Mouse (Mus musculus): Measurements from ENCODE around the gene Arhgdib. TPM values are rescaled to one million over a fixed set of nuclear protein-coding genes. Genes with fewer than 3 reads are reported as not detected.
A peak's percentile ranks its signal among the peaks of the same experiment; 100 is the strongest.
"Not testable (repeated sequence)": the region's sequence is repeated elsewhere in the genome, so short reads cannot be mapped to it uniquely, and the experiment has no call there.

The Arhgdib gene
- total RNA-seq (2017), result 977 to 1,211 TPM (median 1,012 TPM) in 3 replicates

DNA sequence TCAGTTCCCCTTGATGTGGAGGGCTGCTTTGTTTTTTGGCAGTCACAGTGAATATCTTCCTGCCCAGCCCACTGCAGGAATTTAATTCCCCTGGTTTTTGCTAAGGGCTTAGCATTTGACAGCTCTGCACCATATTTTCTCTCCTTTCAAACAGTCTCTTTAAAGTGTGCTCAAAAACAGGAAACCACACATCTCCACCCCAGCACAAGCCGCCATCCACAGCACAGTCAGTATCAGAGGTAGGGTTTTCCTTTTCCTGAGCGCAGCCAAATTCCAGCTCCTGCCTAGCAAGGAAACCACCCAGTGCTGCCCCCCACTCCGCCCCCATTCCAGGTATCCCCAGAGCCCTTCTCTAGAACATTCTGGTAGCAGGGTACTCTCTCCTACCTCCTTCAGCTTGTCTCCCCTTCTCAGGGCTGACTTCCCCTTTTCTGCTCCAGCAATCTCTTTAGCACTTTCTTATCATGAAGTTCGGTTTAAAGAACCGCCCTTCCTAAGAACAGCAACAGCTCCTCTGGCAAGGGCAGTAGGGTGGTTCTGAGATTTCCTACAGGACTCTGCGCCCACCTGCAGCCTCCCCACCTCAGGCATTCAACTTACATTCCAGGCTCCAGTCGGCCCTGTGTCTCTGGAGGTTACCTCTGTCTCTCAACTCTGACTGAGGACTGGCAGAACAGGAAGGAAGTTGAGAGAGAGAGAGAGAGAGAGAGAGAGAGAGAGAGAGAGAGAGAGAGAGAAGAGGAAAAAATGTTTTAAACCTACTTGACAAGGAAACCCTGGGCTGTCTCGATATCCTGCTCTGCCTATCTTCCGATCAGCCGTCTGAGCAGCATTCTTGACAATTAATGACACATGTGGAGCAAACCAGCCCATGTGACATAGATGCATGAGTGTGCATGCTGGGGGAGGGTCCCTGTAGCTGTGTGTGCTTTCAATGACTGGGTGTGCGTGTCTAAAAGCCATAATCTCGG lies at the start of gene Arhgdib:
Gene Arhgdib (minus strand): TSS at position 849 of the 971 bp plus-strand sequence.
- 0 out of 2 replicates have a peak, but pooled peaks have one; percentile 18 for ATAC-seq (replicated peaks; ENCODE audit: insufficient number of reproducible peaks, low FRiP score, low TSS enrichment, poor library complexity, severe bottlenecking)

DNA sequence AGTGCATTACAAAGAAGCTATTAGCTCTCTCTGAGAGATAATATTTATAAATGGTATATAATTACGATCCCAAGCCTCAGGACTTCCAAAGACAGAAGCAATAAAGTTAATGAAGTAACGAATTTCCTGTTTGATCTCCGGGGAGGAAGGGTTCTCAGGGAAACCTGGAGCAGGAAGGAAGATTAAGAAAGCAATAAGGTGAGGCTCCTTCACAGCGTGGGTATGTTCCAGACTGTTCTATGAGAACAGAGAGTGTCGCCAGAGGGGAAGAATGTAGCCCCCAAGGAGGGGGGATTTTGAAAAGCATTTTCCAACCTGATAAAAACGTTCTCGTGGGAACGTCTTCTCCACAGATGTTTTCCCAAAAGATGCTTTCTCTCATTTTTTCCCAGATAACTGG lies 48.9 kb upstream of the Arhgdib start:
- ATAC-seq (replicated peaks; ENCODE audit: insufficient number of reproducible peaks, low FRiP score, low TSS enrichment, poor library complexity, severe bottlenecking), result no peak

GRCm38 (mm10) chr6:136989824-136990497 lies 48.3 kb upstream of the Arhgdib start:
- ATAC-seq (replicated peaks; ENCODE audit: insufficient number of reproducible peaks, low FRiP score, low TSS enrichment, poor library complexity, severe bottlenecking), result no peak

- ATAC-seq (replicated peaks; ENCODE audit: insufficient number of reproducible peaks, low FRiP score, low TSS enrichment, poor library complexity, severe bottlenecking), result no peak
These were observed 46.9 kb upstream of the Arhgdib start for GRCm38 (mm10) chr6:136988536-136989060.

- no peak for ATAC-seq (replicated peaks; ENCODE audit: insufficient number of reproducible peaks, low FRiP score, low TSS enrichment, poor library complexity, severe bottlenecking)
These were observed 45.0 kb upstream of the Arhgdib start for GRCm38 (mm10) chr6:136986718-136987117.

DNA sequence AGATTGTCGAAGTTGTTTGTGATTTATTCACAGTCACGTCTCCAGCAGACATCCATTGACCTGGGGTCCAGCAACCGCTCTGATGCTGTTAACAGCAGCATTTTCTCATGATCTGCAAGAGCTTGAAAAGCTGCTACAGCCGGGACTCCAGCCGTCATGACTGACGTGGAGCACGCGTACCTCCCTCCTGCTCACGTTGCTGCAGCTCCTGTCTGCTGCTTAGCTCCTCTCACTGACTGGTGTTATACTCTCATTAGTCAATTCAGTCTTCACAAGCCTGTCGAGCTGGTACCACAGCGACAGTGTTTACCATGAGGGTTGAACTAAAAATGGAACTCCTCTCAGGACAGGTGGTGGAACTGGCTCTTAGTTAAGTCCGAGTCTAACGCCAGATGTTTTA lies 44.3 kb upstream of the Arhgdib start:
- ATAC-seq (replicated peaks; ENCODE audit: insufficient number of reproducible peaks, low FRiP score, low TSS enrichment, poor library complexity, severe bottlenecking), result no peak

DNA sequence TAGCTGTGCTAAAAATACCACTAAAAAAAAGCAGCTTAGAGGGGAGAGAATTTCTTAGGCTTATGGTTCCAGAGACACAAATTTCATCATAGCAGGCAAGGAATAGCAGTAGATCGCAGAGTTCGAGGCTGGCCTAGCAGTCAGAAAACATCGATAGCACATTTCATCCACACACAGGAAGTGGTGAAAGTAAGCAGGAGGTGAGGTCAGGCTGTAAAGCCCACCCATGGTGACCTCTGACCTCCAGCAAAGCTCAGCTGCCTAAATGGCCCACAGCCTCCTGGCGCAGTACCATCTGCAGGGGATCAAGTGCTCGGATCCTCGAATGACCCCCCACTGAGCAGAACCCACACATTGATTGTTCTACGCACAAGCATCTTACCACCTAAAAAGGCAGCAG lies 41.5 kb upstream of the Arhgdib start:
- ATAC-seq (replicated peaks; ENCODE audit: insufficient number of reproducible peaks, low FRiP score, low TSS enrichment, poor library complexity, severe bottlenecking), result no peak

DNA sequence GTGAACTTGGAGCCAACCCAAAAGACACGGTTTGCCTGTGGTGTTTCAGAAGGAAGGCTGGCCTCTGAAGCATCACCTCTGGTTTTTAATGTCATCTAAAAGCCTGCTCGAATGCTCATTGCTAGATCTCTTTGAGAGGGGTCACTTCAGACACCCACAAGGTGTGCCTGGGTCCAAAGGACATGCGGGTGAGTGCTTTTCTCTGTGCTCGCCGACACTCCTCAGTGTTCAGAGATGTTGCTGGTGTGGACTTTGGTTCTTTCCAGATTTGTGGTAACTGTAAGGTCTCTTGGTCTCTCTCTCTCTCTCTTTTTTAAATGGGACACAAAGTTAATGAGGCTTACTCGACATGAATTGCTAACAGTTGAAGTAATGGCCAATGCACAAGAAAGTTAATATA lies 40.9 kb upstream of the Arhgdib start:
- ATAC-seq (replicated peaks; ENCODE audit: insufficient number of reproducible peaks, low FRiP score, low TSS enrichment, poor library complexity, severe bottlenecking), result no peak

DNA sequence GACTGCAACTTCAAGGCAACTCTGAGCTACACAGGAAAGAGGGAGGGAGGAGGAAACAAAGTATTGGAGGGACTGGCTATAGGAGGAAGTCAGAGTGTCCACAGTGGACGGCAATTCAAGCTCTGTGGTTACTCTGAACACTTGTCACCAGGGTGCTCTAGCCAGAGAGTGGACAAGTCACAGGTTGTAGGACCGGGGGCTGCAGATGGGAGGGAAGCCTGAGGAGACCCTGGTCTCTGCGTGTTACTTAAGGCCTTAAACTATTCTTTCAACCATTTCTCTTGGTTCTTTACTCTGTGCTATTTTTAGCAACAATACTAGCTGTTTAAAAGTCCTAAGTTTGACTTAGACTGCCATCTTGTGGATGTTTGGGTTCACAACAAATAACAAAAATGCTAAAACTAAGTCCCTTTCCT lies 38.6 kb upstream of the Arhgdib start:
- ATAC-seq (replicated peaks; ENCODE audit: insufficient number of reproducible peaks, low FRiP score, low TSS enrichment, poor library complexity, severe bottlenecking), result peak; percentile 59

DNA sequence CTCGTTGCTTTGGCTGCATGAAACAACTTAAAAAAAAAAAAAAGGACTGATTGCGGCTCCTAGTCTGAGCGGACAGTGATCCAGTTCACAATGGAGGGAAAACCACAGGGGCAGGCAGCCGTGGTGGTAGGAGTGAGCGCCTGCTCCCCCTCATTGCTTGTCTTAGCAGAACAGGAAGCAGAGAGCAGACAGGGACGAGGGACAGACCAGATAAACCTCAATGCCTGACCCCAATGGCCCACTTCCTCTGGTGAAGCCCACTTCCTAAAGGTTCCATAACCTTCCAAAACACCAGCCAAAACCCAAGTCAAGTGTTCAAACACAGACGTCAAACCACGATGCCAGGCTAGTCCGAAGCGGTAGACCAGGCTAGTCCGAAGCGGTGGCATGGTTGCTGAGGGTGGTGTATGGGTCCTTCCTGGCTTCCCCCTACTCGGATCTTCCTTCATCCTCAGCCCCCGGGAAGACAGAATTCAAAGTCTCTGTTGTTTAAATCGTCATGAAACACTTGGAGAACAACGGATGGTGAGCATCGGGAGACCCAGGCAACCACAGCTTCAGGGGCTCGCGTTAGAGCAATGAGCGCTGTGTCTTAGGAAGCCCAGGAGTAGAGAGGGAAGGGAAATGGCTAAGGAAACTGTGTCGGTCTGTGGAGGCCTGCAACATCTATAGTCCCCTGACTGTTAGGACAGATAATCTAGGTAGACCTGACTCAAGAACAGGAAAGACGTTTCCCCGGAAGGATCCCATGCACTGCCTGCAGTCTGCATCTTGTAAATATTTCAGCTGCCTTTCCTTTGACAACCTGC lies 37.8 kb upstream of the Arhgdib start:
- 0 out of 2 replicates have a peak, but pooled peaks have one; percentile 36 for ATAC-seq (replicated peaks; ENCODE audit: insufficient number of reproducible peaks, low FRiP score, low TSS enrichment, poor library complexity, severe bottlenecking)

GRCm38 (mm10) chr6:136968877-136969276 lies 27.2 kb upstream of the Arhgdib start:
- not testable (repeated sequence) for ATAC-seq (replicated peaks; ENCODE audit: insufficient number of reproducible peaks, low FRiP score, low TSS enrichment, poor library complexity, severe bottlenecking)

DNA sequence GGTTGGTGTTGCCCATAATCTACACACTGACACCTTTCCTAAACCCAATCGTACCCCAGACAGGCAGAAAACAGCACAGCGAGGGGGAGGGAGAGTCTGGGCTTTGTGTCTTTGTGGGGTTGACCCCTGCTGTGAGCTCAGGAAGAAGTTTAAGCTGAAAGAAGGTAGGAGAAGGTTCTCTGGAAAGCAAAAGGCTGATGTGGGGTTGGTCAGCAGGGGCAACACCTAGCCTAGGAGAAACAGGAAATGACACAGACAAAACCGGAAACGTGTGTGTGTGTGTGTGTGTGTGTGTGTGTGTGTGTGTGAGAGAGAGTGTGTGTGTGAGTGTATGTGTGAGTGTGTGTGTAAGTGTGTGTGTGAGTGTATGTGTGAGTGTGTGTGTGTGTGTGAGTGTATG lies 25.8 kb upstream of the Arhgdib start:
- peak; percentile 38; the same call in 1 of the 2 replicates for ATAC-seq (replicated peaks; ENCODE audit: insufficient number of reproducible peaks, low FRiP score, low TSS enrichment, poor library complexity, severe bottlenecking)

GRCm38 (mm10) chr6:136965912-136966311 lies 24.2 kb upstream of the Arhgdib start:
- ATAC-seq (replicated peaks; ENCODE audit: insufficient number of reproducible peaks, low FRiP score, low TSS enrichment, poor library complexity, severe bottlenecking), result peak; percentile 47; the same call in 1 of the 2 replicates

DNA sequence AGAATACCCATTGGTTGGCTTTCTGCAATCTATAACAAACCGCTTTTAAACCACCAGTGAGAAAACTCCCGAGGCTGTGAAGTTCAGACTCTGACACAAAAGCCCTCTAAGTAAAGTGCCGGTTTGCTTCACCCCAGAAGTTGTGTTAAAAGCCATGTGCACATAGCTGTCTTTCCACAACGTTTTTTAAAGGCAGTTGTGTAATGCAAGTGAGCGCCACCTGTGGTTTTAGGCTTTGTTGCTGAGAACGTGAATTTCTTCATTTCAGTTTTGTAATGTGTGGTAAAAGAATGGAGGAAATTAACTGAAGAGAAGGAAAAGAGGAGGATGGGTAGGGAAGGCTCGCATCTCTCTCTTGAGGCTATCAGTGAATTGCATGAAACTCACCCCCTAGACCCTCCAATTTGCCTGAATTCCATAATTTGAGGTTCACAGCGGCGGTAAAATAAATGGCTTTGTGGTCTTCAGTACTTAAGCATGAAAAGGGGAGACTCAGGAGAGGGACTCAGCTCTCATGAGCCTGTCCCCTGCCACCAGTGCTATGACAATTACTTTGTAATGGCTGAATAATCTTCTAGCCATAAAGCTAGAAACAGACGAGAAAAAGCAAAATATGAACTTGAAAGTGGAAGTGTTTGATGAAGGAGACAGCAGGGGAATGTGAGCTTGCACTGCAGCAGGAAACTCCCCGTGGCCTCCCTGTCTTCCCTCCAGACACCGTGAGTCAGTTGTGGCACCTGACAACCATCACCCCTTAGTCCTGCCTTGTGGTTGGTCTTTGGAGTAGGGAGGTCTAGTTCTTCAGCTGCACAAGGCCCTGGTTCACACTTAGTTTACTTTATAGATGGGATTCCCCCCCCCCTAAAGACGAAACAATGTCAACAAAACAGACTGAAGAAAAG lies 23.2 kb upstream of the Arhgdib start:
- ATAC-seq (replicated peaks; ENCODE audit: insufficient number of reproducible peaks, low FRiP score, low TSS enrichment, poor library complexity, severe bottlenecking), result peak; percentile 58

DNA sequence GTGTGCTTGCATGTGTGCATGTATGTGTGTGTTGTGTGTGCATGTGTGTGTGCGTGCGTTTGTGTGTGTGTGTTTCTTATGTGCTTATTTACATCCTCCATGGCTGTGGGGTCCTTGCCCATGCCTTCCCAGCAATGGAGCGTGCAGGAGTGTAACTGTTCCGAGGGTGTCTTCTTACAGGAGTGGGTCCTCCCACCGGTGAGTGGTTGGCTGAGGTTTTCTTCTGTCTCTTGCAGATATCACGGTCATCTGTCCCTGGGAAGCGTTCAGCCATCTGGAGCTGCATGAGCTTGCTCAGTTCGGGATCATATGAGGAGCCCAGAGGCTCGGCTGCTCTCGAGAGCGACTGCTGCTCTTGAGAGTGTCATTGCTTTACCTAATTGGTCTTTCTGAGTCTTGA lies 21.3 kb upstream of the Arhgdib start:
- ATAC-seq (replicated peaks; ENCODE audit: insufficient number of reproducible peaks, low FRiP score, low TSS enrichment, poor library complexity, severe bottlenecking), result no peak

GRCm38 (mm10) chr6:136959131-136959530 lies 17.4 kb upstream of the Arhgdib start:
- no peak for ATAC-seq (replicated peaks; ENCODE audit: insufficient number of reproducible peaks, low FRiP score, low TSS enrichment, poor library complexity, severe bottlenecking)

- ATAC-seq (replicated peaks; ENCODE audit: insufficient number of reproducible peaks, low FRiP score, low TSS enrichment, poor library complexity, severe bottlenecking), result no peak
These were observed 15.4 kb upstream of the Arhgdib start for GRCm38 (mm10) chr6:136957062-136957461.

DNA sequence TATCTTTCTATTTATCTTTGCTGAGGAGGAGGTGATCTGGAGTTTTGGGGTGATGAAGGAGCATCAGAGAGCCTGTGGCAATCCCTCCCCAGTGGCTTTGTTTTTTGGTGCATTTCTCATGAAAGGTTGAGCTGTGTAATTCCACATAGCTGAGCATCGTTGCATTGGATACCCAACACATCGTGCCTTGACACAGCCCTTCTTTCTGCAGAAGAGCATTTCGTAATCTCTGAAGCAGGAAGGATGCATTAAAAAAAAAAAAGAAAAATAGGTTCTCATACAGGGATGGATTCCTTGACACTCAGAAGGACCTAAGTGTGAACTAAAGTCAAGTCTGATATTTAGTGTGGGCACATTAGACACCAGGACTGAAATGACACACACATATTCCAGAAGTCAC lies 13.5 kb upstream of the Arhgdib start:
- ATAC-seq (replicated peaks; ENCODE audit: insufficient number of reproducible peaks, low FRiP score, low TSS enrichment, poor library complexity, severe bottlenecking), result no peak
